Mouse (Mus musculus) kidney, postnatal 0 days (tissue): ENCODE data around the gene Afmid. TPM values are rescaled to one million over a fixed set of nuclear protein-coding genes. Genes with fewer than 3 reads are reported as not detected.

Experiments
- ATAC-seq: fragments of 200-750 bp; cut with Nextera tagmentation; replicated peaks from 2 replicates; pipeline ENCODE4 v1.8.0; 2017; ENCODE audit warnings: low read depth, moderate number of reproducible peaks, moderate TSS enrichment, moderate library complexity; ENCODE audit not compliant: low FRiP score
- DNase-seq: peaks from one replicate; pipeline ENCODE4 v3.0.0-alpha.2; 2016; ENCODE audit warnings: low spot score
- H3K27ac ChIP-seq: fragments of 300-500 bp; sonication (generic); 2 replicates; pipeline ENCODE4 v1.5.1; 2014; ENCODE audit warnings: mild to moderate bottlenecking
- H3K27me3 ChIP-seq: fragments of 300-500 bp; sonication (generic); 2 replicates; pipeline ENCODE4 v1.6.1; 2014; ENCODE audit warnings: low read length, mixed read lengths; ENCODE audit not compliant: insufficient read depth
- H3K36me3 ChIP-seq: fragments of 300-500 bp; sonication (generic); 2 replicates; pipeline ENCODE4 v1.6.1; 2014; ENCODE audit warnings: low read length, mixed read lengths; ENCODE audit not compliant: insufficient read depth
- H3K4me1 ChIP-seq: fragments of 300-500 bp; sonication (generic); replicated peaks from 2 replicates; pipeline ENCODE4 v1.6.1; 2014; ENCODE audit warnings: antibody characterized with exemption, low read length, mixed read lengths; ENCODE audit not compliant: insufficient read depth
- H3K4me2 ChIP-seq: fragments of 300-500 bp; sonication (generic); 2 replicates; pipeline ENCODE4 v1.6.1; 2014; ENCODE audit warnings: mild to moderate bottlenecking, low read length, moderate library complexity, mixed read lengths
- H3K4me3 ChIP-seq: fragments of 300-500 bp; sonication (generic); replicated peaks from 2 replicates; pipeline ENCODE4 v1.5.1; 2014; ENCODE audit warnings: low read depth, low read length
- H3K9ac ChIP-seq: fragments of 300-500 bp; sonication (generic); 2 replicates; pipeline ENCODE4 v1.6.1; 2014; ENCODE audit warnings: low read depth, low read length
- H3K9me3 ChIP-seq: fragments of 300-500 bp; sonication (generic); replicated peaks from 2 replicates; pipeline ENCODE4 v1.6.1; 2016; ENCODE audit warnings: low read length, inconsistent platforms, mixed read lengths
- CTCF ChIP-seq: IDR thresholded peaks from 2 replicates; pipeline ENCODE4 v1.5.1; 2016; ENCODE audit warnings: antibody characterized with exemption, low read depth, mild to moderate bottlenecking, moderate library complexity
- whole genome bisulfite sequencing: fragments of 180-500 bp; shearing (Covaris S2); extraction: QIAGEN DNeasy Blood & Tissue Kit; methylation state at CpG from one replicate; pipeline ENCODE4 v1.1.7; 2014; 5-methylcytosine and 5-hydroxymethylcytosine counted together
- polyA plus RNA-seq: library from polyadenylated mRNA; unstranded; fragments of >200 nt; fragmentation: Nextera tagmentation; extraction: Ambion mirVana; gene quantifications from 2 replicates; pipeline ENCODE4 v1.2.1, GENCODE M21; 2015

The Afmid gene
- polyA plus RNA-seq, 1 experiment from 2014 or later = 4.5 TPM

DNA sequence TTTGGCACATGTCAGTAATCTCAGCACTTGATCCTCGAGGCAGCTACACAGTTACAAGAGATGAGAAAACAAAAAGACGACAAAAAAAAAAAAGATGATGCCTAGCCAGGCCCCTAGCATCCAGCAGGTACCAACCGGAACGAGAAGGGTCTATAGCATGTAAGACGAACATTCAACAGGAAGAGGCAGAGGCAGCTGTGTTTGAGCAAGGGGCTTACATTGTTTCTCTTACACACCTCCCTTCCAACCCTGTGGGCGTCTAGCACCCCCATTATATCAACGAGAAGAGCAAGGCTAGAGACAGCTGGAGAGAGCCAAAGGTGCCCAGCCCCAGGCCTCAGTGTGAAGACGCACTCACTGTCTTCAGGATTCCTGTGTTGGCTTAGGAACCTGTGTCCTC is 1.2 kb downstream of the Afmid start:
- H3K27ac ChIP-seq = no peak overlapping the region
- ATAC-seq (no peak), DNase-seq (no peak)
- TF ChIP-seq CTCF = no peak
- H3K4me1 ChIP-seq = peaks cover 32% of the 10 kb centered on the region; the same call in 1 of the 2 replicates
- no peak overlapping the region for H3K4me3 ChIP-seq
- H3K27me3 ChIP-seq = no peaks in the 10 kb centered on the region
- 0 out of 2 replicates have a peak overlapping the region, but pooled peaks have one; percentile 66 for H3K9ac ChIP-seq
- H3K4me2 ChIP-seq = 0 out of 2 replicates have a peak overlapping the region, but pooled peaks have one; percentile 85
- 47% methylated on average over 8 of the region's 8 CpGs for WGBS
- no peaks in the 10 kb centered on the region for H3K9me3 ChIP-seq
- H3K36me3 ChIP-seq = peaks cover 6% of the 10 kb centered on the region; the same call in 1 of the 2 replicates

DNA sequence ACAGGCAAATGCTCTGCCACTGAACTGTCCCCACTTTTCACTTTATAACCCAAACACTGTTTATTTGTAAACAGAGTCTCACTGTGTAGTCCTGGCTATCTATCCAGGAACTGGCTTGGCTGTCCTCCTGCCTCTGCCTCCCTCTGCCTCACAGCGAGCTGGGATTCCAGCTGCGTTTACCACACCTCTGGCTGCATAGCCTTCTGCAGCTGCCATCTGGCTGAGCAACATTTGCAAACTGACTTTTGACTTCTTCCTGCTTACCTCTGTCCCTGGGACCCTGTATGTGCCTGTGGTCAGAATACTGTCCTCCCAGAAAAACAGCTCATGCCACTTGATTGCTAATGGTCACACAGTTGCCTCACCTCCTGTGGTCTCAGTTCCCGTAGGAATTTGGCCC is 1.7 kb downstream of the Afmid start:
- 76% methylated on average over 3 of the region's 3 CpGs for WGBS
- no peak overlapping the region for H3K27ac ChIP-seq
- no peak overlapping the region for H3K9ac ChIP-seq
- no peaks in the 10 kb centered on the region for H3K27me3 ChIP-seq
- peaks cover under 1% of the 10 kb centered on the region; the same call in 1 of the 2 replicates for H3K36me3 ChIP-seq
- no peak for ATAC-seq
- no peak for TF ChIP-seq CTCF
- peaks cover 36% of the 10 kb centered on the region; the same call in 1 of the 2 replicates for H3K4me1 ChIP-seq
- no peaks in the 10 kb centered on the region for H3K9me3 ChIP-seq
- H3K4me2 ChIP-seq = no peak overlapping the region
- H3K4me3 ChIP-seq = no peak overlapping the region
- no peak for DNase-seq

DNA sequence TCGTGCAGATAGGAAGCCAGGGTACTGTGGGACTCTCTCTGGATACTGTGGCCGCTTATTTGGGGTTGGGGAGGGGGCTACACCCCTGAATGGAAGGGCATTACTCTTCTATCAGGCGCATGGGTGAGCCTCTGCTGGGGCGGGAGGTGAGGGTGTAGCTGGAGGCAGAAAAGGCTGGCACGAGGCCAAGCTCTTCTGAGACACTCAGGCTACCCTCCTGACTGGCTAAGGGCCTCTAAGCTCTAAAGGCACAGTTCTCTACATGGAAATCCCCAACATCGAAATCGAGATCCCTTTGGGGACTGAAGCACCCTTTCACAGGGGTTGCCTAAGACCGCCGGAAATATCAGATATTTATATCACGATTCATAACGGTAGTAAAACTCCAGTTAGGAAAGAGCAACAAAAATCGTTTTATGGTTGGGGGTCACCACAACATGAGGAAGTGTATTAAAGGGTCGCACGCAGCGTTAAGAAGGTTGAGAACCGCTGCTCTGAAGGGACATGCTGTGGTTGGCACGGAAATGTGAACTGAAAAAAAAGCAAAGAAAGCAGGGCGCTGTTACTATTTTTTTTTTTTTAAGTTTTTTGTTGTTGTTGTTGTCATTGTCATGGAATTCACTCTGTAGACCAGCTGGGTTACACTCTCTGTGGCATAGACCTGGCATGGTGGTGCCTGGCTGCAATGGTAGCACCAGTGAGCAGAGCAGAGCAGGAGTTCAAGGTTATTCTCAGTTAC is 2.6 kb downstream of the Afmid start:
- ATAC-seq (no peak), DNase-seq (no peak)
- H3K27ac ChIP-seq = peak overlapping the region; percentile 80
- H3K9ac ChIP-seq = no peak overlapping the region
- H3K4me2 ChIP-seq = no peak overlapping the region; the same call in 1 of the 2 replicates
- peaks cover 33% of the 10 kb centered on the region; the same call in 1 of the 2 replicates for H3K4me1 ChIP-seq
- no peaks in the 10 kb centered on the region for H3K9me3 ChIP-seq
- no peaks in the 10 kb centered on the region for H3K36me3 ChIP-seq
- no peak overlapping the region for H3K4me3 ChIP-seq
- WGBS = 66% methylated on average over 18 of the region's 18 CpGs
- no peak for TF ChIP-seq CTCF
- H3K27me3 ChIP-seq = no peaks in the 10 kb centered on the region

DNA sequence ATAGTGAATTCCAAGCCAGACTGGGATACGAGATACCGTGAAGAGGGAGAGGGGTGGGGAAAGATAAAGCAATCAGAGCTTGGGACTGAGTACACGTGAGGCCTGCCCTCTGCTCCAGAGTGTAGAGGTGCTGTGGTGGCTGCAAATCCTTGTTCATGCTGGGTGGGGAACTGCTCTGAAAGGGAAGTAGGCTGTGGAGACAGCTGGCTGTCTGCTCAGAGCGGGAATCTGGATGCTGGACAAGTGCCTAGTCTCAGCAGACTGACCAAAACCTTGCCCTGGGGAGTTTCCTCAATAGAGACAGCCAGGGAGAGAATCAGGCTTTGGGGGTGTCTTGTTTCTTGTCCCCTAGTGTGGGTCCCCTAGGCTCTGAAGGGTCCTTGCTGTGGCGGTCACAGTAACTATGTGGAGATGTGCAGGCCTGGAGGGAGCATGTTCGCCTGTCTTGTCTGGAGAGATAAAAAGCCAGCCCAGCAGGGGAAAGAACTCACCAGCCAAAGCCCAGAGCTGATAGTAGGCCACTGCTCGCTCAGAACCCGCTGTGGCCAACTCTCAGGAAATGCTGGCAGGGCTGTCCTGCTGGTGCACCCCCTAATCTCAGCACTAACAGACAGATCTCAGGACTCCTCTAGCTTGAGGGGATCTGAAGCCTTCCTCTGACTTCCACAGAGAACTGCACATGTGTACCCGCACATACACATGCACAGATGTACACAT is 3.3 kb downstream of the Afmid start:
- peaks cover 30% of the 10 kb centered on the region; the same call in 1 of the 2 replicates for H3K4me1 ChIP-seq
- H3K4me3 ChIP-seq = no peak overlapping the region
- H3K9me3 ChIP-seq = no peaks in the 10 kb centered on the region
- no peaks in the 10 kb centered on the region for H3K36me3 ChIP-seq
- ATAC-seq (no peak), DNase-seq (peak; percentile 51)
- WGBS = 57% methylated on average over 9 of the region's 9 CpGs
- peak overlapping the region; percentile 80 for H3K27ac ChIP-seq
- no peak for TF ChIP-seq CTCF
- no peak overlapping the region for H3K9ac ChIP-seq
- H3K4me2 ChIP-seq = no peak overlapping the region; the same call in 1 of the 2 replicates
- no peaks in the 10 kb centered on the region for H3K27me3 ChIP-seq

DNA sequence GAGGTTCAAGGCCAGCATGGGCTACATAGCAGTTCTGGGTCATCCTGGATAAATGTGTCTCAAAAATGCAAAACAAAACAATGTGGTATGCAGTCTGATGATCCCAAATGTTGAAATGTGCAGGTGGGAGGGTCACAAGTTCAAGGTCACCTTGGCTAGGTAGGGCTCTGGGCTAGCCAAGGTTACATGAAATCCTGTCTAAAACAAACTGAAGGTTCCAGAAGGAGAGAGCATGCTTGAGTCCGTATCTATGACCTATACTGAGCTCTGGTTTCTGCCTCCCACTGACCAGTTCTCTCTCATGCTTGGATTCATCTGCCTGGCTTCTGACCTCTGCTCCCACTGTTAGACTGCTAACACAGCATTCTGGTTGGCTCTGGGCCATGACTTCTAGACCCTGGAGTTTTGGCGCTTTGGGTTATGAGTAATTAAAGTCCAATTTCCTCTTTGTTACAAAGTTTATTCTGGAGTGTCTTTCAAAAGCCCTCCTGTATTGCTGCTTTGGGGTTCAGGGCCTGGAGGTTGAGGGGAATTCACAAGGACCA is 4.0 kb downstream of the Afmid start:
- no peak for TF ChIP-seq CTCF
- 19% methylated on average over 2 of the region's 2 CpGs for WGBS
- Histone ChIP-seq H3K9me3 (no peaks in the 10 kb centered on the region), H3K9ac (no peak overlapping the region), H3K4me1 (peaks cover 26% of the 10 kb centered on the region; the same call in 1 of the 2 replicates), H3K27ac (peak overlapping the region; percentile 80), H3K27me3 (no peaks in the 10 kb centered on the region), H3K4me3 (no peak overlapping the region), H3K4me2 (no peak overlapping the region), H3K36me3 (no peaks in the 10 kb centered on the region)
- ATAC-seq (peak; percentile 61), DNase-seq (peak; percentile 84)

DNA sequence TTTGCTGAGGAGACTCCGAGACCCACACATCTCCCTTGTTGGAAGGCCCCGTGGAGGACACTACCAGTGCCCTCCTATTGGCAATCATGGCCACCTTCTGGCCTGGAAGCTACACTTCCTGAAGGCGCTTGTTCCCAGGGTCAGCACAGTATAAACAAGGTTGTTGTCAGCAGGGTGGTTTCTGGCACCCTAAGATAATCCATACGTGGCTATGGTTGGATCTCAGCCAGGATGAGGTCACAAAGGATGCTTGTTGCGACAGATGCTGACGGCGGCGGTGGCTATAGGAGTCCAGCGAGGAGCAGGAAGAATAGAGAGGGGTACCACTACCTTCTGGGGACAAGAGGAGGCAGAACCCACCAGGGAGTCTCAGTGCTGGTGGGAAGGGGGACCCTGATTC is 4.7 kb downstream of the Afmid start:
- H3K9me3 ChIP-seq = no peaks in the 10 kb centered on the region
- no peak overlapping the region for H3K4me2 ChIP-seq
- DNase-seq (no peak), ATAC-seq (no peak)
- no peaks in the 10 kb centered on the region for H3K36me3 ChIP-seq
- no peak for TF ChIP-seq CTCF
- 64% methylated on average over 9 of the region's 9 CpGs for WGBS
- H3K27ac ChIP-seq = peak overlapping the region; percentile 73
- H3K4me3 ChIP-seq = no peak overlapping the region
- H3K4me1 ChIP-seq = peaks cover 19% of the 10 kb centered on the region; the same call in 1 of the 2 replicates
- no peaks in the 10 kb centered on the region for H3K27me3 ChIP-seq
- no peak overlapping the region for H3K9ac ChIP-seq
